Mouse (Mus musculus): ENCODE data around the gene Uhrf1bp1. TPM values are rescaled to one million over a fixed set of nuclear protein-coding genes. Genes with fewer than 3 reads are reported as not detected.

The Uhrf1bp1 gene
- polyA plus RNA-seq, 1 experiment: 16.4 TPM

- H3K36me3 ChIP-seq (ENCODE audit: control insufficient read depth, insufficient read depth): no peaks in the 10 kb centered on the region
- no peak overlapping the region for H3K4me2 ChIP-seq (ENCODE audit: low read depth)
- peaks cover 98% of the 10 kb centered on the region for H3K79me2 ChIP-seq (ENCODE audit: control insufficient read depth, insufficient read depth)
- TF ChIP-seq POLR2AphosphoS2 (IDR thresholded peaks at IDR 0.05; ENCODE audit: insufficient read length, low read depth) (no peak), E2F4 (IDR thresholded peaks at IDR 0.05; ENCODE audit: insufficient read depth) (no peak)
- H3ac ChIP-seq (ENCODE audit: control insufficient read depth, insufficient read length): no peak overlapping the region
- H3K4me3 ChIP-seq: no peak overlapping the region
- H3K27me3 ChIP-seq (ENCODE audit: control insufficient read depth, insufficient read depth, insufficient read length): no peaks in the 10 kb centered on the region
Observed at GRCm38 (mm10) chr17:27814606-27815005, 41.6 kb upstream of the Uhrf1bp1 start.

- Histone ChIP-seq H3K36me3 (ENCODE audit: control insufficient read depth, insufficient read depth) (no peaks in the 10 kb centered on the region), H3K4me3 (peak overlapping the region; percentile 87), H3ac (ENCODE audit: control insufficient read depth, insufficient read length) (peak overlapping the region; percentile 66), H3K27me3 (ENCODE audit: control insufficient read depth, insufficient read depth, insufficient read length) (no peaks in the 10 kb centered on the region), H3K79me2 (ENCODE audit: control insufficient read depth, insufficient read depth) (peaks cover 58% of the 10 kb centered on the region), H3K4me2 (ENCODE audit: low read depth) (peak overlapping the region; percentile 99)
- TF ChIP-seq MAX (IDR thresholded peaks at IDR 0.05; ENCODE audit: low read depth): no peak
- TF ChIP-seq E2F4 (IDR thresholded peaks at IDR 0.05; ENCODE audit: insufficient read depth): no peak
- no peak for TF ChIP-seq MYOD1 (IDR thresholded peaks at IDR 0.05; ENCODE audit: control insufficient read depth in 1 of 3, insufficient read length in 2 of 3, low read depth in 2 of 3)
- no peak for TF ChIP-seq REST (IDR thresholded peaks at IDR 0.05; ENCODE audit: insufficient read depth, insufficient read length)
- TF ChIP-seq MYOG (IDR thresholded peaks at IDR 0.05; ENCODE audit: control insufficient read depth in 1 of 3, insufficient read depth in 1 of 3, insufficient read length in 2 of 3, low read depth in 2 of 3): no peak
- TF ChIP-seq TCF3 (IDR thresholded peaks at IDR 0.05; ENCODE audit: insufficient read length, low read depth): no peak
- no peak for TF ChIP-seq TCF12 (IDR thresholded peaks at IDR 0.05; ENCODE audit: insufficient read depth, poor library complexity, severe bottlenecking)
- TF ChIP-seq USF1 (IDR thresholded peaks at IDR 0.05; ENCODE audit: low read depth): no peak
- no peak for TF ChIP-seq POLR2A (IDR thresholded peaks at IDR 0.05; ENCODE audit: insufficient read length, low read depth)
- no peak for TF ChIP-seq CEBPB (IDR thresholded peaks at IDR 0.05; ENCODE audit: insufficient read depth, poor library complexity, severe bottlenecking)
Observed at GRCm38 (mm10) chr17:27819011-27819410, 37.2 kb upstream of the Uhrf1bp1 start.

GRCm38 (mm10) chr17:27819521-27819970 is 36.7 kb upstream of the Uhrf1bp1 start:
- no peaks in the 10 kb centered on the region for H3K36me3 ChIP-seq (ENCODE audit: control insufficient read depth, insufficient read depth)
- H3K27me3 ChIP-seq (ENCODE audit: control insufficient read depth, insufficient read depth, insufficient read length): no peaks in the 10 kb centered on the region
- peak overlapping the region; percentile 87 for H3K4me3 ChIP-seq
- peak overlapping the region; percentile 99 for H3K4me2 ChIP-seq (ENCODE audit: low read depth)
- H3K79me2 ChIP-seq (ENCODE audit: control insufficient read depth, insufficient read depth): peaks cover 53% of the 10 kb centered on the region
- peak overlapping the region; percentile 66 for H3ac ChIP-seq (ENCODE audit: control insufficient read depth, insufficient read length)
- TF ChIP-seq MAX (IDR thresholded peaks at IDR 0.05; ENCODE audit: low read depth) (no peak), REST (IDR thresholded peaks at IDR 0.05; ENCODE audit: insufficient read depth, insufficient read length) (no peak), TCF12 (IDR thresholded peaks at IDR 0.05; ENCODE audit: insufficient read depth, poor library complexity, severe bottlenecking) (no peak), MYOG (IDR thresholded peaks at IDR 0.05; ENCODE audit: control insufficient read depth in 1 of 3, insufficient read depth in 1 of 3, insufficient read length in 2 of 3, low read depth in 2 of 3) (no peak), SRF (IDR thresholded peaks at IDR 0.05; ENCODE audit: control insufficient read depth, insufficient read length, low read depth) (no peak), USF1 (IDR thresholded peaks at IDR 0.05; ENCODE audit: low read depth) (no peak), POLR2A (IDR thresholded peaks at IDR 0.05; ENCODE audit: insufficient read length, low read depth) (no peak), E2F4 (IDR thresholded peaks at IDR 0.05; ENCODE audit: insufficient read depth) (no peak)

GRCm38 (mm10) chr17:27819971-27820567 is 36.2 kb upstream of the Uhrf1bp1 start:
- Histone ChIP-seq H3ac (ENCODE audit: control insufficient read depth, insufficient read length) (peak overlapping the region; percentile 66), H3K36me3 (ENCODE audit: control insufficient read depth, insufficient read depth) (no peaks in the 10 kb centered on the region), H3K4me2 (ENCODE audit: low read depth) (peak overlapping the region; percentile 99), H3K4me3 (peak overlapping the region; percentile 87), H3K79me2 (ENCODE audit: control insufficient read depth, insufficient read depth) (peaks cover 50% of the 10 kb centered on the region), H3K27me3 (ENCODE audit: control insufficient read depth, insufficient read depth, insufficient read length) (no peaks in the 10 kb centered on the region)
- no peak for TF ChIP-seq TCF12 (IDR thresholded peaks at IDR 0.05; ENCODE audit: insufficient read depth, poor library complexity, severe bottlenecking)

GRCm38 (mm10) chr17:27820568-27821406 is 35.5 kb upstream of the Uhrf1bp1 start, which contains the start of gene D17Wsu92e:
Gene D17Wsu92e (minus strand): TSS chr17:27820648.
- peak within 1 kb of the TSS; percentile 87 for H3K4me3 ChIP-seq
- H3K79me2 ChIP-seq (ENCODE audit: control insufficient read depth, insufficient read depth): peaks cover 42% of the 10 kb centered on the region
- no peak for TF ChIP-seq E2F4 (IDR thresholded peaks at IDR 0.05; ENCODE audit: insufficient read depth)
- no peak for TF ChIP-seq REST (IDR thresholded peaks at IDR 0.05; ENCODE audit: insufficient read depth, insufficient read length)
- TF ChIP-seq CEBPB (IDR thresholded peaks at IDR 0.05; ENCODE audit: insufficient read depth, poor library complexity, severe bottlenecking): no peak
- TF ChIP-seq USF1 (IDR thresholded peaks at IDR 0.05; ENCODE audit: low read depth): peak; percentile 7
- TF ChIP-seq POLR2A (IDR thresholded peaks at IDR 0.05; ENCODE audit: insufficient read length, low read depth): peak; percentile 73
- TF ChIP-seq TCF12 (IDR thresholded peaks at IDR 0.05; ENCODE audit: insufficient read depth, poor library complexity, severe bottlenecking): no peak
- TF ChIP-seq SRF (IDR thresholded peaks at IDR 0.05; ENCODE audit: control insufficient read depth, insufficient read length, low read depth): no peak
- TF ChIP-seq MAX (IDR thresholded peaks at IDR 0.05; ENCODE audit: low read depth): no peak
- TF ChIP-seq TCF3 (IDR thresholded peaks at IDR 0.05; ENCODE audit: insufficient read length, low read depth): no peak
- peak; percentile 72 for TF ChIP-seq POLR2AphosphoS2 (IDR thresholded peaks at IDR 0.05; ENCODE audit: insufficient read length, low read depth)
- TF ChIP-seq MYOG (IDR thresholded peaks at IDR 0.05; ENCODE audit: control insufficient read depth in 1 of 3, insufficient read depth in 1 of 3, insufficient read length in 2 of 3, low read depth in 2 of 3): no peak
- H3ac ChIP-seq (ENCODE audit: control insufficient read depth, insufficient read length): peak within 1 kb of the TSS; percentile 66
- no peaks in the 10 kb centered on the region for H3K36me3 ChIP-seq (ENCODE audit: control insufficient read depth, insufficient read depth)
- H3K4me2 ChIP-seq (ENCODE audit: low read depth): peak within 1 kb of the TSS; percentile 99
- no peaks in the 10 kb centered on the region for H3K27me3 ChIP-seq (ENCODE audit: control insufficient read depth, insufficient read depth, insufficient read length)

Data from myocyte (in vitro differentiated cells).